Mouse (Mus musculus): ENCODE measurements around the gene Tlr6.
A peak's percentile ranks its signal among the peaks of the same experiment; 100 is the strongest.

Tlr6 gene

DNA sequence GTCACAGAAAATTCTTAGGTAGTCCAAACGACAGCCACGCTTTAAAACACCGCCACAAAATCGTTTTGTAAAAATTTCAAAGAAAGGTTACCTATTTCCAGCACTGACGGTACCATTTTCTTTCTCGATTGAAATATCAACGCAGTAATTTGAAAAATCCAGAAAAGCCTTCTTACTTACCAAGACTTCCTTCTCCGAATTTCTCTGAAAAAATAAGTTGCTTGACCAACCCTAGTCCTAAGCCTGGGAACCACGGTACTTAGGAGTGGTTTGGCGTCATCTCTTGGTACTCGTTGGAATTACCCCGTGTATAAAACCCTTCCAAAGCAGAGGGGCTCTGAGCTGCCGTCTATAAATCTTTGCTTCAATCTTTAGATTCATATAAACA, at the start of gene Tlr6:
Gene Tlr6 (minus strand): TSS at position 255 of the 388 bp plus-strand sequence.
- no peak for DNase-seq (ENCODE audit: low read depth, low spot score)

GRCm38 (mm10) chr5:65006011-65006491, 46.2 kb upstream of the Tlr6 start:
- DNase-seq (ENCODE audit: low read depth, low spot score): no peak

DNA sequence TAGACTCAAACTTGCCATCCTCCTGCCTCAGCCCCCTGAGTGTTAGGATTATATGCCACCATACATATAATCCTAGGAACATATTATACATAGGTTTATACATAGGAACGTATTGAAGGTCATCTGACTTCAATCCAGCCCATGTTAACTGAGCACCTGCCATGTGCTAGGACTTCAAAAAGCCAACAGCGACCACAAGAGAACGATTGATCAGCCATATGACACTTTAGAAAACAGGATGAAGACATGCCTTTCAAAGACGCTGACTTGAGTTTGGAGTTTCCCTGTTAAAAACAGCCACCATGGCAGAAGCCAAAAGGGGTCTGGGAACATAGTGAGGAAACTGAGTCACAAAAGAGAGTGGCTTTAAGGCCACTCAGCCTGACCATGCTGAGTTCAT, 45.4 kb upstream of the Tlr6 start:
- no peak for DNase-seq (ENCODE audit: low read depth, low spot score)

- no peak for DNase-seq (ENCODE audit: low read depth, low spot score)
Observed at GRCm38 (mm10) chr5:65003946-65004535, 44.1 kb upstream of the Tlr6 start.

DNA sequence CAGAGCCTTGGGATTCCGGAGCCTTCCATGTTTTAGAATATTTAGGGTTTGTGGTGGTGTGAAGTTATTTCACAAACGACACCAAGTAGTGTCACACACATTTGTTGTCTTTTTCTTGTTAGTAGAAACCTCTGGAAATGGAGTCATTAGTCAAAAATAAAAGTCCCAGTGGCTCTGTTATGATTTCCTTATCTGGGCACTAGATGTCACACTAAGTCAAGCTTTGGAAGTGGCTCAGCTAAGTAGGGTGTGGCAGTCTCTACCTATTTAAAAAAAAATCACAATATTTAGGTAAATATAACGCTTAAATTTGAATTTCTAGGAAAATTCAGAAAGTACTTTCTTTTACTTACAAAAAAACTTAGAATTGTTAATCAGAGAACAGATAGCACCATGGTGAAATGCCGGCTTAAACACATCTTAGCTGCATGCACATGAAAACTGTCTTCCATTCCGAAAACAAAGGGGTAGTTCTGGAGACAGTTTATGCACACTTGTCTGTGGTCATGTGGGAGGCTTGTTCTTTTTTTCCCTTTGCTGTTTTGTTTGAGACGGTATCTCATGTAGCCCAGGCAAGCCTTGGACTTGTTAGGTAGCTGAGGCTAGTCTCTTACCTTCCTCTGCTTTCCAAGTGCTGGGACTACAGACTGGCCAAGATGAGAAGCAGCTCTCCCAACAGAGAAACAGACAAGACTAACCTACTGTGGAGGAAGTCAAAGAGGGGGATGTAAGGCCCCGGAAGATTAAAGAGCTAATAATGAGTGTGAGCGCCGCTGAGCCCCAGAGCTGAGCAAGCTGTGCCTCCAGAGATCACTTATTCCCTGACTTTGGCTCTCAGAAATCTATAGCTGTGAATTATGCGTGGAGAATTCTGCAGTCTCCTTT, 43.3 kb upstream of the Tlr6 start:
- peak; percentile 30 for DNase-seq (ENCODE audit: low read depth, low spot score)

- DNase-seq (ENCODE audit: low read depth, low spot score): no peak
Observed at GRCm38 (mm10) chr5:64995408-64995807, 35.5 kb upstream of the Tlr6 start.

DNA sequence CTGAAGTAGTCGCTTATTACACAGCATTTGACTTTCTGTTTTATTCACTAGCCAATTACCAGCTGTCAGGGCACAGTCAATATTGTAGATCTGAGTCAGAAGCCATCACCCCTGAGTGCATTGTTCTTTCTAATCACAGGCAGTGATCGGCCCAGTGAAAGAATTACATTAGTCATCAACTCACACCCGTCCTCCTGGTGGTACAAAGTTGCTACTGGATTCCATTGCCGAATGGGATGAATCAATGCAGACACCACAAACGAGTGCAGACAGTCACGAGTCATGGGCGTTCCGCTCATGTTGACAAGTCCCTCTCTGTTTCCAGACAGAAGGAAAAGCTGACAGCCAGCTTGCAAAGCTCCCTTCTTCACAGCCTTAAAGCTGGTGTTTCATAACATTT, 32.6 kb upstream of the Tlr6 start:
- DNase-seq (ENCODE audit: low read depth, low spot score): no peak

GRCm38 (mm10) chr5:64989940-64990339, 30.0 kb upstream of the Tlr6 start:
- no peak for DNase-seq (ENCODE audit: low read depth, low spot score)

DNA sequence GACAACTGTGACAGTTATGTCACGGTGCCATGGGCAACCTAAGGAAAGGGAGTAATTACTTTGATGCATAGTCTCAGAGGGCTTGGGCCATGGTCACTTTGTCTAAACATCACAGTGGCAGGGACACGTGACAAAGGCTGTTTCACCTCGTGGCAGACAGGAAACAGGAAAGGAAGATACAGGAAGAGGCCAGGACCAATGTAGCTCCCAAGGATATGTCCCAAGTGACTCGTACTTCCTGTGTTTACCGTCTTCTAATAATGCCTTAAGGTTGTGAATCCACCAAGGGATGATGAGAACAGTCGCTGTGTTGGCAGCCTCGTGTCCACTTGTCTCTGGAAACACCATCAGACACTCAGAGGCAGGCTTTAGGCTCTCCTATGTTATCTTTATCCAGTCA, 26.1 kb upstream of the Tlr6 start:
- no peak for DNase-seq (ENCODE audit: low read depth, low spot score)

DNA sequence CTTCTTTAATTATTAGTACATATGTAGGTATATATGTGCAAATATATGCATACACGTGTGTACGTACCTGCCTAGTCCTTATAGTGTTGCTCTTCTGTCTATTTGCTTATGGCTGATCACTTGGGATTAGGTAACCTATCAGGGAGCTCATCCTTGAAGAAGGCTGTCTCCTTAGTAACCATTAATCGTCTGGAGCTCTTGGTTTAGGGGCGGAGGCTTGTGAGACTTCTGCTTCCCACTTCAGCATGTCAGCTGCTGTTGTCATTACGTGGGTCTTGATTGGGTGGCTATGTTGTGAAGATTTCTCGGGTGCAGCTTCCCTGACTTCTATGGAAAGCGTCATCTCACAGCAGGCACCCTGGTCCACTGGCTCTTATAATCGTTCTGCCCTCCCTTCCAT, 17.2 kb upstream of the Tlr6 start:
- peak; percentile 23 for DNase-seq (ENCODE audit: low read depth, low spot score)

- DNase-seq (ENCODE audit: low read depth, low spot score): no peak
Observed at GRCm38 (mm10) chr5:64975121-64975520, 15.2 kb upstream of the Tlr6 start.

- no peak for DNase-seq (ENCODE audit: low read depth, low spot score)
Observed at GRCm38 (mm10) chr5:64969861-64970771, 10.2 kb upstream of the Tlr6 start, which contains the start of gene Fam114a1. Gene Fam114a1 (plus strand): TSS chr5:64970071.

- DNase-seq (ENCODE audit: low read depth, low spot score): no peak
Observed at GRCm38 (mm10) chr5:64968961-64969860, 9.3 kb upstream of the Tlr6 start.

DNA sequence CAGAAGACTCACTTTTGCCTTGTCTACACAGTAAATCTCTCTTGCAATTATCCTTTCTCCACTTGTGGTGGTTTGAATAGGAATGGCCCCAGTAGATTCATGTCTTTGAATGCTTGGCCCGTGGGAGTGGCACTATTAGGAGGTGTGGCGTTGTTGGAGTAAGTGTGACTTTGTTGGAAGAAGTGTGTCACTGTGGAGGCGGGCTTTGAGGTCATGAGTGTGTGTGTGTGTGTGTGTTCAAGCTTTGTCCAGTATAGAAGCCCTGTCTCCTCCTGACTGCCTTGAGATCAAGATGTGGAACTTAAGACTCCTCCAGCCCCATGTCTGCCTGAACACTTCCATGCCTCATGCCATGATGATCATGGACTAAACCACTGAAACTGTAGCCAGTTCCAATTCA, 3.8 kb upstream of the Tlr6 start:
- DNase-seq (ENCODE audit: low read depth, low spot score): no peak

DNA sequence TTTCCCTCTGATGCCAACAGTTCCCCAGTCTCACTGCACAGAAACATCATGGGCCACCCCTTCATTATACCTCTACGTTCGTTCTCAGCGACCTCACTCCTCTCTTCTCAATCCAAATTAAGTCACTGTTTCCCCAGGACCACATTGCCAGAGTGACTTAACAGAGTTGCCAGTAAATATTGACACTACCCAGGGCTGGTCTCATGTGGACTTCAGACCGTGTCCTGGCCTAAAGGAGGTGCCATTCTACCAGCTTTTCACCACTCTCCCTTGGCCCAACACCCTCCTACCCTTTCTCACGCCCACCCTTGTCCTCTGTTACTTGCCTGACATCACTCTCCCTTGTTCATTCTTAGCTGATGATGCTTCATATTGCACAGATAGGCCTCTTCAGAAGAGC, 3.4 kb upstream of the Tlr6 start:
- no peak for DNase-seq (ENCODE audit: low read depth, low spot score)

GRCm38 (mm10) chr5:64960857-64961391, 1.0 kb upstream of the Tlr6 start:
- no peak for DNase-seq (ENCODE audit: low read depth, low spot score)

DNA sequence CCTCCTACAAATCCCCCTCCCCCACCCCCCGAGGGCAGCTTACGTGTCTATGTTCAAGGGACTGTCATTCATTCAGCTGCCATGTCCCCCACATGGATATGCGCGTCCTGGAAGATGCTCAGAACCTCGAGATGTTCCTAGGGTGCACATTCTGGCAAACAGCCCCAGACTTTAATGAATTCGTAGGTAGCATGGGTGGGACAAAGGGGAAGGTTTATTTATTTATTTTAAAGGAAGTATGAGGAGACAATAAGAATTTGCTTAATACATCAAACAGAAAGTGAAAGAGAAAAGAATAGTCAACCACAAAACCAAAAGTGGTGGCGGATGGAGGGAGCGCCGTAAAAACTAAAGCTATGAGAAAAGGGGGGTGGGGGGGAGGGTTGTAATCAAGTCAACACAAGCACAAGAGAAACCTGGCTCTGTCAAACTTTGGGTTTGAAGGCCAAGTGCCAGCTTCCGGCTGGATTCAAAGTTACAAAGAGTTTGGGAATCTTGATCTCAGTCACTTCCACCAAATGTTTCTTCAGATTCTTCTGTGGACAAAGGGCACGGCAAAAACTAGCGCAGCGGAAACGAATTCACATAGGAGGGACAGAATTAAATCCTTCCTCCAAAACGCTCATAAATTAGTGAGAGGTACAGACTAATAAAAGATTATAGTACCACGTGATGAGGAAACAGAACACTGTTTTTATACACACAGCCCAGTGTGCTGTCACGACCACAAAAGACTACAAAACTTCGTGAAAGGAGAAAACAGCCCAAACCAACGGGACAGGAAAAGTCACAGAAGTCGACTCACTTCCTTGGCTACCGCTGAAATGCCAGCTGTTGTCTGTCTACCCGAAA, 680 bp downstream of the Tlr6 start:
- DNase-seq (ENCODE audit: low read depth, low spot score): no peak

DNA sequence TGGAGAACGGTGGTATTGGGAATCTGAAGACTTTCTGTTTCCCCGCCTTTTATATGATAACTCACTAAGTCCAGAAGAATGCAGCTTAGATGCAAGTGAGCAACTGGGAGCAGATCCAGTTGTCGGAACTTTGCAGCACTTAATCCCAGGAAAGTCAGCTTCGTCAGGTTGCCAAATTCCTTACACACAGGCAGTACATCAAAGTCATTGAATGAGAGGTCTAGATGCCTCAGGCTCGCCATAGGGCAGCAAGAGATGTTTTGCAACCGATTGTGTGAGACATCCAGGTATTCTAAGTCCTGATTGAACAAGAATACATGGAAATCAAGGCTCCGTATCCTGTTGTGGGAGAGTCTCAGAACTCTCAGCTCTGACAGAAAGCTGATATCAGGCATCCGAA, 5.0 kb downstream of the Tlr6 start:
- DNase-seq (ENCODE audit: low read depth, low spot score): no peak

GRCm38 (mm10) chr5:64951486-64951885, 8.4 kb downstream of the Tlr6 start:
- no peak for DNase-seq (ENCODE audit: low read depth, low spot score)

- DNase-seq (ENCODE audit: low read depth, low spot score): no peak
Observed at GRCm38 (mm10) chr5:64932775-64933174, 27.1 kb downstream of the Tlr6 start.
